Mouse (Mus musculus): ENCODE results near the gene Cttnbp2nl. TPM values are rescaled to one million over a fixed set of nuclear protein-coding genes. Genes with fewer than 3 reads are reported as not detected.

Cttnbp2nl gene
- polyA plus RNA-seq, 1 experiment from 2014 or later = 35.0 TPM

GRCm38 (mm10) chr3:105005011-105005410 is 47.9 kb downstream of the Cttnbp2nl start:
- Histone ChIP-seq H3K9me3 (replicated peaks) (no peaks in the 10 kb centered on the region), H3K4me1 (peaks cover 41% of the 10 kb centered on the region), H3K4me3 (no peak overlapping the region), H3K36me3 (peaks cover 86% of the 10 kb centered on the region), H3K27ac (replicated peaks) (0 out of 2 replicates have a peak overlapping the region, but pooled peaks have one; percentile 13), H3K27me3 (ENCODE audit: low read depth, poor library complexity, severe bottlenecking) (peaks cover 85% of the 10 kb centered on the region)
- no peak for DNase-seq (ENCODE audit: low spot score)
- WGBS = 87% methylated on average over 10 of the region's 10 CpGs

- Histone ChIP-seq H3K4me1 (peaks cover 42% of the 10 kb centered on the region), H3K4me3 (no peak overlapping the region), H3K27me3 (ENCODE audit: low read depth, poor library complexity, severe bottlenecking) (peaks cover 87% of the 10 kb centered on the region), H3K36me3 (peaks cover 76% of the 10 kb centered on the region), H3K9me3 (replicated peaks) (no peaks in the 10 kb centered on the region), H3K27ac (replicated peaks) (peak overlapping the region; percentile 24; the same call in 1 of the 2 replicates)
- peak; percentile 42 for DNase-seq (ENCODE audit: low spot score)
- 44% methylated on average over 14 of the region's 14 CpGs for WGBS
These were observed 48.9 kb downstream of the Cttnbp2nl start for GRCm38 (mm10) chr3:105003960-105004463.

DNA sequence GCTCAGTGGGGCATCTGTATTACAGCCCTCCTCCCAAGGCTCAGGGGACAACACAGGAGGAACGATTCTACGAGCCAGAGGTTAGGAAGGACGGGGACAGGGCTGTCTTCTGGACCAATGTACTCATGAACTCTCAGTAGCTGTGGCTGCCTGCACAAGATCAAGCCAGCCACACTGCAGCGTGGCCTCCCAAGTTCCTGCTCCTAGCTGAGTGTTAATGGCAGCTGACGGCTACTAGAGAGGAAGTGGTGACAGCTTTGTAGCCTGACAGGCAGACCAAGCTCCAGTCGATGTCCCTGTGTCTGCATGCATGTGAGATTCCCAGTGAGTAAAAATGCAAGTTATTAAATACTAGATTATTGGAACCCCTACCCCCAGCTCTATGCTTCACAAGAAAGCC is 51.6 kb downstream of the Cttnbp2nl start:
- no peak overlapping the region for H3K4me3 ChIP-seq
- H3K9me3 ChIP-seq (replicated peaks) = no peaks in the 10 kb centered on the region
- H3K27me3 ChIP-seq (ENCODE audit: low read depth, poor library complexity, severe bottlenecking) = peaks cover 74% of the 10 kb centered on the region
- H3K4me1 ChIP-seq = peaks cover 61% of the 10 kb centered on the region
- 71% methylated on average over 6 of the region's 6 CpGs for WGBS
- no peak for DNase-seq (ENCODE audit: low spot score)
- no peak overlapping the region for H3K27ac ChIP-seq (replicated peaks)
- peaks cover 49% of the 10 kb centered on the region for H3K36me3 ChIP-seq

- no peak for DNase-seq (ENCODE audit: low spot score)
- Histone ChIP-seq H3K27ac (replicated peaks) (no peak overlapping the region), H3K36me3 (peaks cover 41% of the 10 kb centered on the region), H3K4me1 (peaks cover 61% of the 10 kb centered on the region), H3K4me3 (no peak overlapping the region), H3K9me3 (replicated peaks) (no peaks in the 10 kb centered on the region), H3K27me3 (ENCODE audit: low read depth, poor library complexity, severe bottlenecking) (peaks cover 74% of the 10 kb centered on the region)
- WGBS = 78% methylated on average over 8 of the region's 8 CpGs
These were observed 52.4 kb downstream of the Cttnbp2nl start for GRCm38 (mm10) chr3:105000561-105000960.

DNA sequence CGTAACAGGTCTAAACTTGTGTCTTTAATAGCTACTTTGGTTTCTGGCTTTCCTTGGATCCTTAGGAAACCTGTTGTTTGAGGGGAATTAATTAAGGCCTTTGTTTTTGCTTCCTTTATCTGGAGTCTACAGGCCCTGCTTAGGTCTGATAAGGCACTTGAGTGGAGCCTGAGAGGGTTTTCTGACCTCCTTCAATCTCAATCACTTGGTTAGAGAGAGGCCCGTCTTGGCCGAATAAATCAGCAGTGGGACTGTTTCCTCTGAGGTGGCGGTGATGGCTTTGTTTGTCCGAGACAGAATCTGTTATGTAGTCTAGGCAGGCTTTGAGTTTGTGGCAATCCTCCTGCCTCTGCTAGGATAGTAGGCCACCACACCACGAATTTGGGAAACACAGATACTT is 55.4 kb downstream of the Cttnbp2nl start:
- DNase-seq (ENCODE audit: low spot score) = no peak
- no peaks in the 10 kb centered on the region for H3K9me3 ChIP-seq (replicated peaks)
- H3K27me3 ChIP-seq (ENCODE audit: low read depth, poor library complexity, severe bottlenecking) = peaks cover 70% of the 10 kb centered on the region
- WGBS = 37% methylated on average over 6 of the region's 6 CpGs
- H3K36me3 ChIP-seq = peaks cover 13% of the 10 kb centered on the region
- H3K4me3 ChIP-seq = no peak overlapping the region
- peaks cover 33% of the 10 kb centered on the region for H3K4me1 ChIP-seq
- H3K27ac ChIP-seq (replicated peaks) = no peak overlapping the region

GRCm38 (mm10) chr3:104995707-104996106 is 57.2 kb downstream of the Cttnbp2nl start:
- Histone ChIP-seq H3K9me3 (replicated peaks) (no peaks in the 10 kb centered on the region), H3K4me1 (peaks cover 26% of the 10 kb centered on the region), H3K27me3 (ENCODE audit: low read depth, poor library complexity, severe bottlenecking) (peaks cover 57% of the 10 kb centered on the region), H3K4me3 (no peak overlapping the region), H3K27ac (replicated peaks) (no peak overlapping the region), H3K36me3 (no peaks in the 10 kb centered on the region)
- 89% methylated on average over 7 of the region's 7 CpGs for WGBS
- peak; percentile 9 for DNase-seq (ENCODE audit: low spot score)

DNA sequence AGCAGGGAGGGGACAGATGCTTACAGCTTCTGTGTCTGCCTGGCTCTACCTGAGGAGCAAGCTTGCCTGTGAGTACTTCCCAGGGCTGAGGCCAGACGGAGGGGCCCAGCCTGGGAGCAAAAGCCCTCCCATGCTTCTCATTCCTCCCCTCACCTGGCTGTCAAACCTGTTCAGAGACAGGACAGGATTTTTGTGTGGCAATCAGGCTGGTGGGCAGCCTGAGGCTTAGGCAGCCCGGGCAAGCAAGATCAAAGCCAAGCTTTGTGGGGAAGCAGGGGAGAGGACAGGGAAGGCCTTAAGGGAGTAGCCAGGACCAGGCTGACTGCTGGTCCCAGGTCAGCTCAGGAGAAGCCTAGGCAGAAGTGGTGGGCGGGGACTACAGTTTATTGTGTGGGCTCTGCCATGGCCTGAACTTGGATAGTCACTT is 58.5 kb downstream of the Cttnbp2nl start:
- H3K9me3 ChIP-seq (replicated peaks) = no peaks in the 10 kb centered on the region
- WGBS = 60% methylated on average over 3 of the region's 3 CpGs
- no peak overlapping the region for H3K27ac ChIP-seq (replicated peaks)

GRCm38 (mm10) chr3:104993800-104994199 is 59.1 kb downstream of the Cttnbp2nl start:
- H3K27ac ChIP-seq (replicated peaks) = no peak overlapping the region

More for the DNA sequence above, 58.5 kb downstream of the Cttnbp2nl start:
- peak; percentile 11 for DNase-seq (ENCODE audit: low spot score)
- H3K27me3 ChIP-seq (ENCODE audit: low read depth, poor library complexity, severe bottlenecking) = peaks cover 45% of the 10 kb centered on the region
- H3K36me3 ChIP-seq = no peaks in the 10 kb centered on the region
- H3K4me1 ChIP-seq = peaks cover 20% of the 10 kb centered on the region
- no peak overlapping the region for H3K4me3 ChIP-seq

DNA sequence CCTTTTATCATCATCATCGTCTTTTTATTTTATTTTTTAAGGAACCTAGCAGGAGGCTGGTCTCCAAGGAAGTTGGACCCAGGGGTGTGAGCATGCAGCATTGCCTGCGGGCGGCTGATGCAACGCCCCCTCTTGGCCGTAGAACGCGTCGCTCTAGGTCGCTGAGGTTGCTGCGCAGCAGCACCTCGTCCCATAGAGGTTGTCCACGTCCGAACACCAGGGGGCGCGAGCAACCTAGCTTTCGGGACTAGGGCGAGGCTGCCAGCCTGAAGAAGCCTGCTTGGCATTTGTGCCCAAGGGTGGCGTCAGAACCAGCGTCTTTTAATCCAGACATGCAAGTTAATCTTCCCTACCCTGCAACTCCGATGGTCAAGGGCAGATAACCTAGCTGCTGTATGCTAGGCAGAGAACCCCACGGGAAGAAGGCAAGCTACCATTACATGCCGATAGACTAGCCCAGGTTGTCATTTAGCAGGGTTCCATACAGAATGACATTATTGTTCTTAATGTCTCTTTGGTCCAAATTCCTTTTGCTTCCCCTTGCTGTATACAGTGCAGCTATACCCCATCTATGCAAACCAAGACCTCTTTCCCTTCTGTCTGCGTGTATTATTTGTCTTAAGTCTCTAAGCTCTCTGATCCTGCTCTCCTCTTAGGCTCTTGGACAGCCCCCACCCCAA is 60.1 kb downstream of the Cttnbp2nl start:
- Histone ChIP-seq H3K27me3 (ENCODE audit: low read depth, poor library complexity, severe bottlenecking) (peaks cover 38% of the 10 kb centered on the region; the same call in 1 of the 2 replicates), H3K36me3 (no peaks in the 10 kb centered on the region), H3K9me3 (replicated peaks) (no peaks in the 10 kb centered on the region), H3K4me1 (peaks cover 8% of the 10 kb centered on the region), H3K27ac (replicated peaks) (no peak overlapping the region), H3K4me3 (no peak overlapping the region)
- DNase-seq (ENCODE audit: low spot score) = peak; percentile 85
- 15% methylated on average over 23 of the region's 23 CpGs for WGBS

More at GRCm38 (mm10) chr3:104993800-104994199, 59.1 kb downstream of the Cttnbp2nl start:
- no peak overlapping the region for H3K4me3 ChIP-seq
- peak; percentile 10 for DNase-seq (ENCODE audit: low spot score)
- H3K27me3 ChIP-seq (ENCODE audit: low read depth, poor library complexity, severe bottlenecking) = peaks cover 38% of the 10 kb centered on the region; the same call in 1 of the 2 replicates
- H3K9me3 ChIP-seq (replicated peaks) = no peaks in the 10 kb centered on the region
- no peaks in the 10 kb centered on the region for H3K36me3 ChIP-seq
- WGBS = 68% methylated on average over 4 of the region's 4 CpGs
- H3K4me1 ChIP-seq = peaks cover 17% of the 10 kb centered on the region

GRCm38 (mm10) chr3:104991703-104992102 is 61.2 kb downstream of the Cttnbp2nl start:
- DNase-seq (ENCODE audit: low spot score) = no peak
- H3K4me1 ChIP-seq = no peaks in the 10 kb centered on the region

GRCm38 (mm10) chr3:104987884-104988283 is 65.1 kb downstream of the Cttnbp2nl start:
- Histone ChIP-seq H3K4me1 (no peaks in the 10 kb centered on the region), H3K36me3 (no peaks in the 10 kb centered on the region), H3K4me3 (no peak overlapping the region), H3K9me3 (replicated peaks) (no peaks in the 10 kb centered on the region), H3K27me3 (ENCODE audit: low read depth, poor library complexity, severe bottlenecking) (0 out of 2 replicates have a peak, but pooled peaks cover 6% of the 10 kb centered on the region), H3K27ac (replicated peaks) (no peak overlapping the region)
- 80% methylated on average over 5 of the region's 5 CpGs for WGBS
- no peak for DNase-seq (ENCODE audit: low spot score)

More at GRCm38 (mm10) chr3:104991703-104992102, 61.2 kb downstream of the Cttnbp2nl start:
- Histone ChIP-seq H3K27ac (replicated peaks) (no peak overlapping the region), H3K4me3 (no peak overlapping the region), H3K27me3 (ENCODE audit: low read depth, poor library complexity, severe bottlenecking) (peaks cover 35% of the 10 kb centered on the region; the same call in 1 of the 2 replicates), H3K9me3 (replicated peaks) (no peaks in the 10 kb centered on the region), H3K36me3 (no peaks in the 10 kb centered on the region)
- 87% methylated on average over 5 of the region's 5 CpGs for WGBS

GRCm38 (mm10) chr3:104979735-104980134 is 73.2 kb downstream of the Cttnbp2nl start:
- no peak overlapping the region for H3K27ac ChIP-seq (replicated peaks)
- H3K4me3 ChIP-seq = no peak overlapping the region
- H3K36me3 ChIP-seq = no peaks in the 10 kb centered on the region
- no peaks in the 10 kb centered on the region for H3K9me3 ChIP-seq (replicated peaks)
- 83% methylated on average over 5 of the region's 5 CpGs for WGBS
- H3K27me3 ChIP-seq (ENCODE audit: low read depth, poor library complexity, severe bottlenecking) = no peaks in the 10 kb centered on the region
- H3K4me1 ChIP-seq = no peaks in the 10 kb centered on the region
- no peak for DNase-seq (ENCODE audit: low spot score)
